Mouse (Mus musculus): ENCODE data around the gene Hcn3. TPM values are rescaled to one million over a fixed set of nuclear protein-coding genes. Genes with fewer than 3 reads are reported as not detected.
A peak's percentile ranks its signal among the peaks of the same experiment; 100 is the strongest.

The Hcn3 gene
- polyA plus RNA-seq, 1 experiment from 2014 or later = 0.45 TPM

DNA sequence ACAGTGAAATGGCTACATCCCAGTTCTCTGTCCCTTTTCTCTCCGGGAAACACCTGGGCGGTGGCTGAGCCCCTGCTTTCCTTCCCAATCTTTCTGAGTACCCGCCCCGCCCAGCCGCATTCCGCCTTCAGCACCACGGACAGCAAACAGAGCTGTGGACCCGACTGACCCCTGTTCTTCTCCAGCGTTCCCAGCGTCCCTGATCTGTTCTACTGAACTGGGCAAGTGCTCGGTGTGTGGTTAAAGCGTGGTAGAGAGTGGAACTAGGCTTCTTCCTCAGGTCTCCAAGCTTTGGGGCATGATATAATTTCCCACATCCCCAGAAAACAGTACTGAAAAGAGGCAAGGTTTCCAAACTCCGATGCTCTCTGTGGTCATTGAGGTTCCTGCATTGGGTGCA lies 785 bp downstream of the Hcn3 start:
- Histone ChIP-seq H3K36me3 (ENCODE audit: control insufficient read depth, insufficient read depth, low read length) (no peaks in the 10 kb centered on the region), H3K27ac (replicated peaks) (no peak overlapping the region), H3K4me2 (replicated peaks; ENCODE audit: low read depth) (peak overlapping the region; percentile 97), H3K4me3 (ENCODE audit: low read depth, low read length) (peak overlapping the region; percentile 51), H3K27me3 (ENCODE audit: control insufficient read depth, insufficient read depth, low read length) (no peaks in the 10 kb centered on the region), H3K9me3 (ENCODE audit: control insufficient read depth, low read length) (no peaks in the 10 kb centered on the region), H3K9ac (ENCODE audit: low read length) (no peak overlapping the region), H3K4me1 (replicated peaks; ENCODE audit: control insufficient read depth, insufficient read depth) (peaks cover 7% of the 10 kb centered on the region; the same call in 1 of the 2 replicates)
- under 1% methylated on average over 13 of the region's 13 CpGs for WGBS
- DNase-seq (ENCODE audit: low spot score) (peak; percentile 73), ATAC-seq (ENCODE audit: low FRiP score, low TSS enrichment) (peak; percentile 37; the same call in 1 of the 2 replicates)
- TF ChIP-seq EP300 (optimal IDR thresholded peaks at IDR 0.05) = no peak
- no peak for TF ChIP-seq CTCF (IDR thresholded peaks at IDR 0.05; ENCODE audit: low read depth)

DNA sequence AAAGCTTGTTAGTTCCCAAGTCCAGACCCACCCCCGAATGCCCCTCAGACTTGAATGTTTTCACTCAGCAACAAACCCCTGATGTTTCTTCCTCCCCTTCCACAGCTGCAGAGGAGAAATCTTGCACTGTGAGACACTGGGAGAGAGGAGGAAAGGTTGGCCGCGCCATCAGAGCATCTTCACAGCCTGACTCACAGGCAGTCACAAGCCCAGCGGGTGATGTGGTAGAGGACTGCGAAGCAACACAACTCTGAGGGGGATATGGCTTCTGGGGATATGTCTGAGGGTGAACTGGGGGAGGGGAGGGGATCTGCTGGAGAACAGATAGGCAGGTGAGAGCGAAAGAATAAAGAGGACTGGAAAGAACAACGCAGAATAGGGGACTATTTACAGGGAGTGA lies 1.3 kb downstream of the Hcn3 start:
- no peak for ATAC-seq (ENCODE audit: low FRiP score, low TSS enrichment)
- H3K4me1 ChIP-seq (replicated peaks; ENCODE audit: control insufficient read depth, insufficient read depth) = peaks cover 7% of the 10 kb centered on the region; the same call in 1 of the 2 replicates
- no peak overlapping the region for H3K4me3 ChIP-seq (ENCODE audit: low read depth, low read length)
- no peaks in the 10 kb centered on the region for H3K27me3 ChIP-seq (ENCODE audit: control insufficient read depth, insufficient read depth, low read length)
- H3K9me3 ChIP-seq (ENCODE audit: control insufficient read depth, low read length) = no peaks in the 10 kb centered on the region
- no peak overlapping the region for H3K4me2 ChIP-seq (replicated peaks; ENCODE audit: low read depth)
- H3K9ac ChIP-seq (ENCODE audit: low read length) = no peak overlapping the region
- H3K36me3 ChIP-seq (ENCODE audit: control insufficient read depth, insufficient read depth, low read length) = no peaks in the 10 kb centered on the region
- WGBS = 20% methylated on average over 7 of the region's 7 CpGs
- no peak for DNase-seq (ENCODE audit: low spot score)
- no peak for TF ChIP-seq EP300 (optimal IDR thresholded peaks at IDR 0.05)
- no peak for TF ChIP-seq CTCF (IDR thresholded peaks at IDR 0.05; ENCODE audit: low read depth)
- no peak overlapping the region for H3K27ac ChIP-seq (replicated peaks)

- no peak overlapping the region for H3K9ac ChIP-seq (ENCODE audit: low read length)
- H3K4me2 ChIP-seq (replicated peaks; ENCODE audit: low read depth) = no peak overlapping the region
- peaks cover 7% of the 10 kb centered on the region; the same call in 1 of the 2 replicates for H3K4me1 ChIP-seq (replicated peaks; ENCODE audit: control insufficient read depth, insufficient read depth)
- no peaks in the 10 kb centered on the region for H3K27me3 ChIP-seq (ENCODE audit: control insufficient read depth, insufficient read depth, low read length)
- no peaks in the 10 kb centered on the region for H3K36me3 ChIP-seq (ENCODE audit: control insufficient read depth, insufficient read depth, low read length)
- TF ChIP-seq CTCF (IDR thresholded peaks at IDR 0.05; ENCODE audit: low read depth) (no peak), EP300 (optimal IDR thresholded peaks at IDR 0.05) (no peak)
- H3K4me3 ChIP-seq (ENCODE audit: low read depth, low read length) = no peak overlapping the region
- 85% methylated on average over 8 of the region's 8 CpGs for WGBS
- no peak overlapping the region for H3K27ac ChIP-seq (replicated peaks)
- ATAC-seq (ENCODE audit: low FRiP score, low TSS enrichment) = no peak
- no peaks in the 10 kb centered on the region for H3K9me3 ChIP-seq (ENCODE audit: control insufficient read depth, low read length)
- DNase-seq (ENCODE audit: low spot score) = no peak
Measured at GRCm38 (mm10) chr3:89156951-89157350, 3.0 kb downstream of the Hcn3 start.

- WGBS = 51% methylated on average over 17 of the region's 17 CpGs
- ATAC-seq (ENCODE audit: low FRiP score, low TSS enrichment) = no peak
Measured at GRCm38 (mm10) chr3:89152084-89152835, 7.7 kb downstream of the Hcn3 start.

DNA sequence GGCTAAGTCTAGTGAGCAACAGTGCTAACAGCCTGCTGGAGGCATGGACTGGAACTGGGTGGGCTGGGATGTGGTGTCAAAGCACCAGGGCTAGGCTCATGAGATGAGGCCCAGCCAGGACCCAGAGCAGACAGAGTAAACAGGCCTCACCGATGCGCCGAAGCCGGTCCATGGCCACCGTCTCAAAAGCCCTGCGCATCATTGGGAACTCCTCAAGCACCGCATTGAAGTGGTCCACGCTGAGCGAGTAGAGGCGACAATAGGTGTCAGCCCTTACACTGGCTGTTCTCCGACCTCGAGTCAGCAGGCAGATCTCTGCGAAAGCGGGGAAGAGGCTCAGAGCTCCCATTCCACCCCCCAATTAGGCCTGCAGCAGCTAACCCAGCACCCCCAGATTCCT lies 11.4 kb downstream of the Hcn3 start:
- Histone ChIP-seq H3K27ac (replicated peaks) (no peak overlapping the region), H3K4me1 (replicated peaks; ENCODE audit: control insufficient read depth, insufficient read depth) (no peaks in the 10 kb centered on the region), H3K4me3 (ENCODE audit: low read depth, low read length) (no peak overlapping the region), H3K4me2 (replicated peaks; ENCODE audit: low read depth) (no peak overlapping the region), H3K27me3 (ENCODE audit: control insufficient read depth, insufficient read depth, low read length) (no peaks in the 10 kb centered on the region), H3K9ac (ENCODE audit: low read length) (no peak overlapping the region), H3K36me3 (ENCODE audit: control insufficient read depth, insufficient read depth, low read length) (no peaks in the 10 kb centered on the region), H3K9me3 (ENCODE audit: control insufficient read depth, low read length) (no peaks in the 10 kb centered on the region)
- 80% methylated on average over 14 of the region's 14 CpGs for WGBS
- TF ChIP-seq EP300 (optimal IDR thresholded peaks at IDR 0.05) (no peak), CTCF (IDR thresholded peaks at IDR 0.05; ENCODE audit: low read depth) (no peak)
- ATAC-seq (ENCODE audit: low FRiP score, low TSS enrichment) = no peak
- DNase-seq (ENCODE audit: low spot score) = no peak

More at GRCm38 (mm10) chr3:89152084-89152835, 7.7 kb downstream of the Hcn3 start:
- Histone ChIP-seq H3K4me2 (replicated peaks; ENCODE audit: low read depth) (no peak overlapping the region), H3K27ac (replicated peaks) (no peak overlapping the region), H3K4me3 (ENCODE audit: low read depth, low read length) (no peak overlapping the region), H3K9me3 (ENCODE audit: control insufficient read depth, low read length) (no peaks in the 10 kb centered on the region), H3K27me3 (ENCODE audit: control insufficient read depth, insufficient read depth, low read length) (no peaks in the 10 kb centered on the region), H3K36me3 (ENCODE audit: control insufficient read depth, insufficient read depth, low read length) (no peaks in the 10 kb centered on the region), H3K9ac (ENCODE audit: low read length) (no peak overlapping the region), H3K4me1 (replicated peaks; ENCODE audit: control insufficient read depth, insufficient read depth) (no peaks in the 10 kb centered on the region)
- TF ChIP-seq CTCF (IDR thresholded peaks at IDR 0.05; ENCODE audit: low read depth) (no peak), EP300 (optimal IDR thresholded peaks at IDR 0.05) (no peak)
- no peak for DNase-seq (ENCODE audit: low spot score)

DNA sequence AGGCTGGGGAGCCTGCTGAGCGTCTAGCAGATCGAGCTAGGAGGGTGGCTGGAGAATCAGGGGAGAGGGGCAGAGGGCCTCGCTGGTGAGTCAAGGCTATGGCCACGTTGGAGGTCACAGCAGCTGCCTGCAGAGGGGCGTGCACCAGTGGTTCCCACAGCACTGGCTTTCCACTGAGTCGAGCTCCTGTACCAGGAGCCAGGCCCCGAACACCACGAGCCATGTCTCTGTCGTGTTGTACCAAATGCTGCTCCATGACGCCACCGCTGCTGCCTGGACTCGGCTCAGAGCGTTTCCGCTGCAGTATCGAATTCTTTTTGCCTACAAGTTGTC lies 12.1 kb downstream of the Hcn3 start:
- DNase-seq (ENCODE audit: low spot score) (no peak), ATAC-seq (ENCODE audit: low FRiP score, low TSS enrichment) (peak; percentile 53)
- no peak overlapping the region for H3K27ac ChIP-seq (replicated peaks)

More for the DNA sequence above, 12.1 kb downstream of the Hcn3 start:
- Histone ChIP-seq H3K4me3 (ENCODE audit: low read depth, low read length) (peak overlapping the region; percentile 24; the same call in 1 of the 2 replicates), H3K36me3 (ENCODE audit: control insufficient read depth, insufficient read depth, low read length) (no peaks in the 10 kb centered on the region), H3K4me2 (replicated peaks; ENCODE audit: low read depth) (peak overlapping the region; percentile 48), H3K9ac (ENCODE audit: low read length) (peak overlapping the region; percentile 43; the same call in 1 of the 2 replicates), H3K4me1 (replicated peaks; ENCODE audit: control insufficient read depth, insufficient read depth) (no peaks in the 10 kb centered on the region), H3K27me3 (ENCODE audit: control insufficient read depth, insufficient read depth, low read length) (no peaks in the 10 kb centered on the region), H3K9me3 (ENCODE audit: control insufficient read depth, low read length) (no peaks in the 10 kb centered on the region)
- no peak for TF ChIP-seq CTCF (IDR thresholded peaks at IDR 0.05; ENCODE audit: low read depth)
- no peak for TF ChIP-seq EP300 (optimal IDR thresholded peaks at IDR 0.05)
- 8% methylated on average over 15 of the region's 15 CpGs for WGBS
